Mouse (Mus musculus): Measurements from ENCODE around the gene Nfatc4.

- TF ChIP-seq REST (IDR thresholded peaks at IDR 0.05; ENCODE audit: insufficient read depth, insufficient read length) (no peak), POLR2A (IDR thresholded peaks at IDR 0.05; ENCODE audit: insufficient read length, low read depth) (no peak), TCF12 (IDR thresholded peaks at IDR 0.05; ENCODE audit: insufficient read depth, poor library complexity, severe bottlenecking) (no peak), SRF (IDR thresholded peaks at IDR 0.05; ENCODE audit: control insufficient read depth, insufficient read length, low read depth) (no peak), POLR2AphosphoS2 (IDR thresholded peaks at IDR 0.05; ENCODE audit: insufficient read length, low read depth) (no peak), USF1 (IDR thresholded peaks at IDR 0.05; ENCODE audit: low read depth) (no peak), MYOG (IDR thresholded peaks at IDR 0.05; ENCODE audit: control insufficient read depth in 1 of 3, insufficient read depth in 1 of 3, insufficient read length in 2 of 3, low read depth in 2 of 3) (no peak), E2F4 (IDR thresholded peaks at IDR 0.05; ENCODE audit: insufficient read depth) (no peak), MAX (IDR thresholded peaks at IDR 0.05; ENCODE audit: low read depth) (no peak)
Measured at GRCm38 (mm10) chr14:55824001-55824480, 1.1 kb downstream of the Nfatc4 start.
